Mouse (Mus musculus): Measurements from ENCODE around the gene Tulp2.
A peak's percentile ranks its signal among the peaks of the same experiment; 100 is the strongest.

Tulp2 gene

GRCm38 (mm10) chr7:45553990-45554389 is 72.3 kb downstream of the Tulp2 start:
- TF ChIP-seq CTCF (conservative IDR thresholded peaks at IDR 0.05; ENCODE audit: low read length) (no peak), POU5F1 (IDR thresholded peaks at IDR 0.05; ENCODE audit: borderline replicate concordance, low read length) (no peak), NANOG (IDR thresholded peaks at IDR 0.05; ENCODE audit: borderline replicate concordance, low read length) (no peak)
- Histone ChIP-seq H3K4me1 (replicated peaks; ENCODE audit: low read depth, low read length) (peaks cover 80% of the 10 kb centered on the region), H3K4me3 (replicated peaks; ENCODE audit: low read length) (peak overlapping the region; percentile 55), H3K36me3 (ENCODE audit: insufficient read depth, low read length) (peaks cover 18% of the 10 kb centered on the region), H3K27me3 (ENCODE audit: insufficient read depth, low read length) (no peaks in the 10 kb centered on the region), H3K9me3 (ENCODE audit: low read length) (no peaks in the 10 kb centered on the region)

GRCm38 (mm10) chr7:45554744-45555143 is 73.1 kb downstream of the Tulp2 start, which contains the start of gene Hsd17b14:
Gene Hsd17b14, plus strand, starts transcription at chr7:45554893.
- H3K4me3 ChIP-seq (replicated peaks; ENCODE audit: low read length) = peak within 1 kb of the TSS; percentile 74
- H3K4me1 ChIP-seq (replicated peaks; ENCODE audit: low read depth, low read length) = peaks cover 72% of the 10 kb centered on the region
- no peaks in the 10 kb centered on the region for H3K9me3 ChIP-seq (ENCODE audit: low read length)
- no peaks in the 10 kb centered on the region for H3K27me3 ChIP-seq (ENCODE audit: insufficient read depth, low read length)
- H3K36me3 ChIP-seq (ENCODE audit: insufficient read depth, low read length) = peaks cover 18% of the 10 kb centered on the region
- no peak for TF ChIP-seq POU5F1 (IDR thresholded peaks at IDR 0.05; ENCODE audit: borderline replicate concordance, low read length)
- TF ChIP-seq NANOG (IDR thresholded peaks at IDR 0.05; ENCODE audit: borderline replicate concordance, low read length) = no peak
- TF ChIP-seq CTCF (conservative IDR thresholded peaks at IDR 0.05; ENCODE audit: low read length) = no peak

- H3K4me1 ChIP-seq (replicated peaks; ENCODE audit: low read depth, low read length) = peaks cover 67% of the 10 kb centered on the region
- H3K9me3 ChIP-seq (ENCODE audit: low read length) = no peaks in the 10 kb centered on the region
- peak overlapping the region; percentile 74 for H3K4me3 ChIP-seq (replicated peaks; ENCODE audit: low read length)
- TF ChIP-seq POU5F1 (IDR thresholded peaks at IDR 0.05; ENCODE audit: borderline replicate concordance, low read length) = no peak
- peak; percentile 77 for TF ChIP-seq CTCF (conservative IDR thresholded peaks at IDR 0.05; ENCODE audit: low read length)
- no peaks in the 10 kb centered on the region for H3K27me3 ChIP-seq (ENCODE audit: insufficient read depth, low read length)
- peaks cover 25% of the 10 kb centered on the region for H3K36me3 ChIP-seq (ENCODE audit: insufficient read depth, low read length)
Observed at GRCm38 (mm10) chr7:45555787-45556186, 74.1 kb downstream of the Tulp2 start.

GRCm38 (mm10) chr7:45558907-45559306 is 77.2 kb downstream of the Tulp2 start:
- TF ChIP-seq POU5F1 (IDR thresholded peaks at IDR 0.05; ENCODE audit: borderline replicate concordance, low read length) (no peak), CTCF (conservative IDR thresholded peaks at IDR 0.05; ENCODE audit: low read length) (no peak), NANOG (IDR thresholded peaks at IDR 0.05; ENCODE audit: borderline replicate concordance, low read length) (no peak)
- Histone ChIP-seq H3K36me3 (ENCODE audit: insufficient read depth, low read length) (peaks cover 48% of the 10 kb centered on the region), H3K4me3 (replicated peaks; ENCODE audit: low read length) (peak overlapping the region; percentile 75), H3K27me3 (ENCODE audit: insufficient read depth, low read length) (no peaks in the 10 kb centered on the region), H3K4me1 (replicated peaks; ENCODE audit: low read depth, low read length) (peaks cover 70% of the 10 kb centered on the region), H3K9me3 (ENCODE audit: low read length) (no peaks in the 10 kb centered on the region)

GRCm38 (mm10) chr7:45560241-45560640 is 78.6 kb downstream of the Tulp2 start:
- Histone ChIP-seq H3K4me1 (replicated peaks; ENCODE audit: low read depth, low read length) (peaks cover 70% of the 10 kb centered on the region), H3K27me3 (ENCODE audit: insufficient read depth, low read length) (no peaks in the 10 kb centered on the region), H3K9me3 (ENCODE audit: low read length) (no peaks in the 10 kb centered on the region), H3K36me3 (ENCODE audit: insufficient read depth, low read length) (peaks cover 54% of the 10 kb centered on the region), H3K4me3 (replicated peaks; ENCODE audit: low read length) (peak overlapping the region; percentile 75)
- TF ChIP-seq NANOG (IDR thresholded peaks at IDR 0.05; ENCODE audit: borderline replicate concordance, low read length) (no peak), POU5F1 (IDR thresholded peaks at IDR 0.05; ENCODE audit: borderline replicate concordance, low read length) (no peak), CTCF (conservative IDR thresholded peaks at IDR 0.05; ENCODE audit: low read length) (no peak)

- Histone ChIP-seq H3K4me1 (replicated peaks; ENCODE audit: low read depth, low read length) (peaks cover 72% of the 10 kb centered on the region), H3K27me3 (ENCODE audit: insufficient read depth, low read length) (no peaks in the 10 kb centered on the region), H3K36me3 (ENCODE audit: insufficient read depth, low read length) (peaks cover 60% of the 10 kb centered on the region), H3K9me3 (ENCODE audit: low read length) (no peaks in the 10 kb centered on the region), H3K4me3 (replicated peaks; ENCODE audit: low read length) (peak overlapping the region; percentile 75)
- peak; percentile 75 for TF ChIP-seq CTCF (conservative IDR thresholded peaks at IDR 0.05; ENCODE audit: low read length)
- TF ChIP-seq POU5F1 (IDR thresholded peaks at IDR 0.05; ENCODE audit: borderline replicate concordance, low read length) = no peak
Observed at GRCm38 (mm10) chr7:45560843-45561623, 79.4 kb downstream of the Tulp2 start.

GRCm38 (mm10) chr7:45561624-45562520 is 80.2 kb downstream of the Tulp2 start:
- no peaks in the 10 kb centered on the region for H3K9me3 ChIP-seq (ENCODE audit: low read length)
- no peak for TF ChIP-seq POU5F1 (IDR thresholded peaks at IDR 0.05; ENCODE audit: borderline replicate concordance, low read length)
- TF ChIP-seq NANOG (IDR thresholded peaks at IDR 0.05; ENCODE audit: borderline replicate concordance, low read length) = no peak
- TF ChIP-seq CTCF (conservative IDR thresholded peaks at IDR 0.05; ENCODE audit: low read length) = no peak
- peak overlapping the region; percentile 75 for H3K4me3 ChIP-seq (replicated peaks; ENCODE audit: low read length)
- H3K36me3 ChIP-seq (ENCODE audit: insufficient read depth, low read length) = peaks cover 62% of the 10 kb centered on the region
- H3K27me3 ChIP-seq (ENCODE audit: insufficient read depth, low read length) = no peaks in the 10 kb centered on the region
- H3K4me1 ChIP-seq (replicated peaks; ENCODE audit: low read depth, low read length) = peaks cover 72% of the 10 kb centered on the region

- Histone ChIP-seq H3K4me3 (replicated peaks; ENCODE audit: low read length) (peak overlapping the region; percentile 70), H3K36me3 (ENCODE audit: insufficient read depth, low read length) (peaks cover 55% of the 10 kb centered on the region), H3K27me3 (ENCODE audit: insufficient read depth, low read length) (no peaks in the 10 kb centered on the region), H3K9me3 (ENCODE audit: low read length) (no peaks in the 10 kb centered on the region), H3K4me1 (replicated peaks; ENCODE audit: low read depth, low read length) (peaks cover 79% of the 10 kb centered on the region)
- no peak for TF ChIP-seq NANOG (IDR thresholded peaks at IDR 0.05; ENCODE audit: borderline replicate concordance, low read length)
- no peak for TF ChIP-seq CTCF (conservative IDR thresholded peaks at IDR 0.05; ENCODE audit: low read length)
- no peak for TF ChIP-seq POU5F1 (IDR thresholded peaks at IDR 0.05; ENCODE audit: borderline replicate concordance, low read length)
Observed at GRCm38 (mm10) chr7:45564811-45565210, 83.1 kb downstream of the Tulp2 start.

Measured in E14TG2a.4 (cell line).